Mouse (Mus musculus): ENCODE data around the gene Gm17349. TPM values are rescaled to one million over a fixed set of nuclear protein-coding genes. Genes with fewer than 3 reads are reported as not detected.

Gm17349 gene
- polyA plus RNA-seq, 1 experiment from 2014 or later: not detected

DNA sequence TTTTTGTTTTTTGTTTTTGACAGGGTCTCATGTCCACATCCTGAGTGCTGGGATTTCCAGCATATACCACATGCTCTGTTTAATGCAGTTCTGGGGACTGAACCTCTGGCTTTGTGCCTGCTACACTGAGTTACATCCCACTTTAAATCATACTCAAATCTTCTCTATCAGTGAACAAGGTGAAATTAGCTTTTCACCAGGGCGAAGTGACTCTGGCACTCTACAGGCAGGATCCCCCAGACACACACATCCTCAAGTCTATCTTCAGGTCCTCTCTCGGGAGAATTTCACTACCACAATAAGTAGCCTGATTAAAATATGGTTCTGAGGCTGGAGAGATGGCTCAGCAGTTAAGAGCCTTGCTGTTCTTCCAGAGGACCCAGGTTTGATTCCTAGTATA is 21.3 kb upstream of the Gm17349 start:
- Histone ChIP-seq H3K4me2 (peak overlapping the region; percentile 56), H3K4me1 (peaks cover 35% of the 10 kb centered on the region), H3K9ac (peak overlapping the region; percentile 94), H3K27me3 (no peaks in the 10 kb centered on the region), H3K36me3 (peaks cover 27% of the 10 kb centered on the region), H3K4me3 (peak overlapping the region; percentile 82), H3K27ac (no peak overlapping the region), H3K9me3 (no peaks in the 10 kb centered on the region)
- WGBS: 66% methylated on average over 2 of the region's 2 CpGs
- no peak for ATAC-seq (ENCODE audit: borderline replicate concordance, extremely low read depth, low FRiP score, low TSS enrichment)

DNA sequence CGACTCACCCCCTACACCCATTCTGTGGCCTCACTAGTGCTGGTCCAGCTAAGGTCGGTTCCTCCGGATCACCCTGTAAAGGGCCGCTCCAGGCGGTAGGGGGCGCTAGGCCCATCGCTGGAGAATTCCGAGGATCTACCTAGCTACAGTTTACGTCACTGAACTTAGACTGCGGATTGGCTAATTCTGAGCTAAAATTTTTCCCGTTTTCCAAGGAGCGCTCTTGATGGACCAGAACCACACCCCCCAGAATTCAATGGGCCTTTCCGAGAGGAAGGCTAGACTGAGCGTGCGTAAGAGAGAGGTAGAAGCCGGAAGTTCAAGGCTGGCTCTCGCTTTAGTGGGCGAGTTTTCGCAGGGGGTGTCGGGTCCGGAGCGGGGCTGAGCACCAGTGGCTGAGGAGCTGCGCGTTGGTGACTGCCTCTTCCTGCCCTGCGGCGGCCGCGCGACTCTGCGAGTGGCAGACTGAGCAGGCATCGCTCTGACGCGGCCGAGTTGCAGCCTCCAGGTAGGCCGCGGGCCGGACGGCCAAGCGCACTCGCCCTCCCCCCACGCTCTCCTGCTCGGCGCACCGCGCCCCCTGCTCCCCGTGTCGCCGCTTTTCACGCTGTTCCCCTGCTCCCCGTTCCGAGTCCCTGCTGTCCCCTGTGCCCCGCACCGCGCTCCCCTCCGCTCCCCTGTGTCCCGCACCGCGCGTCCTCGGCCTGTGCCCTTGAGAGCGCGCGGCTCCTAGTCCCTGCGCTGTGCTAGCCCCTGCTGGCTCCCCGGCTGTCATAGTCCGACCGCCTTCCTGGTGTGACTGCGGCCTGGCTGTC is 20.3 kb upstream of the Gm17349 start, which contains the start of gene Cox14:
TSS of gene Cox14 (plus strand) at position 278 of the 815 bp plus-strand sequence.
- WGBS: under 1% methylated on average over 58 of the region's 68 CpGs

DNA sequence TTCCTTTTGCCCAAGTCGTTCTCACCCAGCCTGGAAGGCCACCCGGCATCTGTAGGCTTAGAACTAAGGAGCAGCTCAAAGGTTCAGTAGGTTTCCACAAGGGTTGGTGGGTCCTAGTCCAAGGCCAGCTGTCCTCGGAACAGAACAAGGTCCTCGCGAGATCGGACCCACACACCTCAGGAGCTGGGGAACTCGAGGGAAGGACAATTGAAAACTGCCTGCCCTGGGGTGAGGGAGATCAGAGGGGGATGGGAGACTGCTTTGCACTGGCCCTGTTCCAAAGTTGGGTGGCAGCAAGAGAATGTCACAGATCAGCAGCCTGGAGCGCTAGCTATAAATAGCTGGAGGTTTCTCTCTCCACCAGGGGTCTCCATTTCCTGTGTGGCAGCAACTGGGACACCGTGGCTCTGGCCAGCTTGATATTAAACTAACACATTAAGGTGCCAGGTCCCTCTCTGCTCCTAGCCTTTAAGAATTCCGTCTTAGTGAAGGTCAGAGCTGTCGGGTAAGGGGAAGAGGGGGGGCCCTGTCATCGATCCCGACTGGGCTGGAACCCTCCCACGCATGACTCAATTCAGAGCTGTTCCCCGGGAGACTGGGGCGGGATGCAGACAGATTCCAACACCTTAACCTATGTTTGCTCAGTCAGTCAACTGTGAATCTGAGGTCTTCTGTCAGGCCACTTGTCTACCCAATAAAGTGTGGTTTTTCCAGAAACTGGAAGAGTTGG is 19.2 kb upstream of the Gm17349 start:
- WGBS: 6% methylated on average over 16 of the region's 16 CpGs
- peak; percentile 36; the same call in 1 of the 2 replicates for ATAC-seq (ENCODE audit: borderline replicate concordance, extremely low read depth, low FRiP score, low TSS enrichment)
- Histone ChIP-seq H3K4me1 (peaks cover 35% of the 10 kb centered on the region), H3K4me2 (peak overlapping the region; percentile 56), H3K4me3 (peak overlapping the region; percentile 82), H3K36me3 (peaks cover 21% of the 10 kb centered on the region), H3K9ac (peak overlapping the region; percentile 21), H3K27ac (peak overlapping the region; percentile 89), H3K9me3 (no peaks in the 10 kb centered on the region), H3K27me3 (no peaks in the 10 kb centered on the region)

More for the DNA sequence above, 20.3 kb upstream of the Gm17349 start, which contains the start of gene Cox14:
- Histone ChIP-seq H3K36me3 (peaks cover 27% of the 10 kb centered on the region), H3K9me3 (no peaks in the 10 kb centered on the region), H3K4me1 (peaks cover 35% of the 10 kb centered on the region), H3K4me3 (peak within 1 kb of the TSS; percentile 82), H3K27me3 (no peaks in the 10 kb centered on the region), H3K9ac (peak within 1 kb of the TSS; percentile 94), H3K4me2 (peak within 1 kb of the TSS; percentile 56), H3K27ac (peak within 1 kb of the TSS; percentile 92)
- ATAC-seq (ENCODE audit: borderline replicate concordance, extremely low read depth, low FRiP score, low TSS enrichment): peak; percentile 93

DNA sequence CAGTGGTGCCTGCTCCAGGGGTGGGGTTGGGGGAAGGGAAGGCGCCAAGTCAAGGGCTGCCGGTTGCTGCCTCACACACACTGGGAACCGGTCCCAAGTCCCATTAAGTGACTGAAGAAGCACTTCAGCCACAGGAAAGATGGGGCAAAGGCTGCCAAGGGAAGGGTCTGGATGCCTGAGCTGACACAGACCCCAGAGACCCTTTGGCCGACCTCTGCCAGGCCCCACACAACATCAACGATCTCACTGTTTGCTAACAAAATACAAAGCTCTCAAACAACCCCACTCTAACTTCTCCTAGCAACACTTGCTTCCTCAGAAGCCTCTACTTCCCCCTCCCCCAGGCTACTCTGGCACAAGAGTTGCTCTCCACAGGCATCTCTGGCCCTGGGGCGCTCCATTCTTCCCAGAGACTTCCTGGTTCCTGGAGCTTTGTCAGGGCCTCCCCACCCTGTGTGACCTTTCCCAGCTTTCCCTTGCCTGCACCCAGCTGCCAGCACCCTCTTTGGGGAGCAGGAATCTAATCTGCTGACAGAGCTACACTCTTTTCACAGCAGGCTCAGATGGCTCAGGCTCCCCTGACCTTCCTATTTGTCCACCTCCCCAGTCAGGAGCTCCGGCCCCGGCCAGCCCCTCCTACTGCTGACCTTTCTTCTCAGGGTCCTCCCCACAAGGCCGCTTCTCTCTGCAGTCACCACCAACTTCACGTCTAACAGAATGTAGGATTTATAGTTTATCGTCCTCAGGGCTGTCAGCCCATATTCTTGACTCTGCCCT is 18.4 kb upstream of the Gm17349 start:
- Histone ChIP-seq H3K27ac (peak overlapping the region; percentile 89), H3K36me3 (peaks cover 13% of the 10 kb centered on the region), H3K4me2 (peak overlapping the region; percentile 56), H3K27me3 (no peaks in the 10 kb centered on the region), H3K9ac (peak overlapping the region; percentile 21), H3K4me3 (peak overlapping the region; percentile 82; the same call in 1 of the 2 replicates), H3K9me3 (no peaks in the 10 kb centered on the region), H3K4me1 (peaks cover 35% of the 10 kb centered on the region)
- no peak for ATAC-seq (ENCODE audit: borderline replicate concordance, extremely low read depth, low FRiP score, low TSS enrichment)
- WGBS: 21% methylated on average over 11 of the region's 11 CpGs

DNA sequence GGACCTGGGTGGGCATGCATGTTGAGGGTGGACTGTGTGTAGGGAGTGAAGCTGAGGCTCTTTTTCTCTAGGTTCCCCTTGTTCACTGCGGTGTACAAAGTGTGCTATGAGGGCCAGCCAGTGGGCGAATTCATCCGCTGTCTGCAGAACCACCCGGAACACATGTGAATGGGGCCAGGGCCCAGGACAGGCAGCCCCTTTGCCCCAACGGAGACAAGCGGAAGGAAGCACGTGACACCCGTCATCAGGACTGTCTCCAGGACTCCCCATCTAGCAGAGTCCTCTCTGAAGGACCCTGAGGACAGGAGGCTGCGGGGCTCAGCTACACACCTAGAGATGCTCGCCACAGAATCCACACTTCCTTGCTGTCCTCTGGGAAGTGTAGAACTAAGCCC is 17.8 kb upstream of the Gm17349 start:
- Histone ChIP-seq H3K9me3 (no peaks in the 10 kb centered on the region), H3K4me1 (peaks cover 35% of the 10 kb centered on the region), H3K27ac (peak overlapping the region; percentile 89), H3K9ac (no peak overlapping the region), H3K27me3 (no peaks in the 10 kb centered on the region), H3K4me2 (peak overlapping the region; percentile 56; the same call in 1 of the 2 replicates), H3K4me3 (no peak overlapping the region), H3K36me3 (peaks cover 8% of the 10 kb centered on the region)
- ATAC-seq (ENCODE audit: borderline replicate concordance, extremely low read depth, low FRiP score, low TSS enrichment): no peak
- WGBS: 57% methylated on average over 10 of the region's 10 CpGs

DNA sequence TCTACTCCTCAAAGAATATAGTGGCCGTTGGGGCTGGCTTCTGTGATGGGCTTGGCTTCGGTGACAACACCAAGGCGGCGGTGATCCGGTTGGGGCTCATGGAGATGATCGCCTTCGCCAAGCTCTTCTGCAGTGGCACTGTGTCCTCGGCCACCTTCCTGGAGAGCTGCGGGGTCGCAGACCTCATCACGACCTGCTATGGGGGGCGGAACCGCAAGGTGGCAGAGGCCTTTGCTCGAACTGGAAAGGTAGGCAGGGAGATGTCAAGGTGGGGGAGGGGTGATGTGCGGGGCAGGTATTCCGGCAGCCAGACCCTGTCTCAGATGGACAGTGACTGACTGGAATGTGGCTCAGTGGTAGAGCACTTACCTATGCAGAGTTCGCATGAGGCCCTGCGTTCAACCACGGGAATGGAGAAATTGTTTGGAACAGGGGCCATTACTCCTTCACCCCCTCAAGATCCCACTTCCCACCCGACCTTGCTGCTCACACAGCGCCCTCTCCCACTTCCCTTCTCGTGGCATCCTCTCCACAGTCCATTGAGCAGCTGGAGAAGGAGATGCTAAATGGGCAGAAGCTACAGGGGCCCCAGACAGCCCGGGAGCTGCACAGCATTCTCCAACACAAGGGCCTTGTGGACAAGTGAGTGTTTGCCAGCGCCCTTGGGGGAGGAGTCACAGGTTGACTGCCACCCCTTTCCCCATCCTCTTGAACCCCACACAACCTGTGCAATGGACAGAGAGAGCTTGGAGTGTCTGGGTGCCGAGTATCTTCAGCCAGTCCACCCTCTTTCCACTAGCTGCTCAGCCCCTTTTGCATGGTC is 16.8 kb upstream of the Gm17349 start:
- Histone ChIP-seq H3K4me1 (peaks cover 35% of the 10 kb centered on the region), H3K4me3 (no peak overlapping the region), H3K4me2 (no peak overlapping the region), H3K36me3 (no peaks in the 10 kb centered on the region), H3K9me3 (no peaks in the 10 kb centered on the region), H3K27me3 (no peaks in the 10 kb centered on the region), H3K27ac (no peak overlapping the region), H3K9ac (no peak overlapping the region)
- 67% methylated on average over 25 of the region's 25 CpGs for WGBS
- ATAC-seq (ENCODE audit: borderline replicate concordance, extremely low read depth, low FRiP score, low TSS enrichment): no peak

DNA sequence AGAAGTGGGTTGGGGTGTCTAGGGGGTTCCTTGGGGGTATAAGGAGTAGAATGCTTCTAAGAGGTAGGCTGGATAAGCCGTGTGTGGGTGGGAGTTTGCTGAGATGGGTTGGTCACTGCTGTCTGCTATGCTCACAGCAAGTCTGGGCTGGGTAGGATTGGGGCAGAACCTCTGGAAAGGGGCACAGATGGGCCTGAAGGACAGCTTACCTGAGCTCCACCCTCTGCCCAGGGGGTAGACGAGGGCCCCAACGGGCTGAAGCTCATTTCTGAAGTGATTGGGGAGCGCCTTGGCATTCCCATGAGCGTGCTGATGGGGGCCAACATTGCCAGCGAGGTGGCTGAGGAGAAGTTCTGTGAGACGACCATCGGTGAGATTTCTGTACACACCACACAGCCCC is 14.6 kb upstream of the Gm17349 start:
- H3K27me3 ChIP-seq: no peaks in the 10 kb centered on the region
- 70% methylated on average over 8 of the region's 8 CpGs for WGBS
- H3K9ac ChIP-seq: no peak overlapping the region
- ATAC-seq (ENCODE audit: borderline replicate concordance, extremely low read depth, low FRiP score, low TSS enrichment): no peak
- no peak overlapping the region for H3K27ac ChIP-seq
- no peak overlapping the region for H3K4me2 ChIP-seq
- H3K4me1 ChIP-seq: peaks cover 27% of the 10 kb centered on the region
- no peak overlapping the region for H3K4me3 ChIP-seq
- H3K36me3 ChIP-seq: no peaks in the 10 kb centered on the region
- H3K9me3 ChIP-seq: no peaks in the 10 kb centered on the region

DNA sequence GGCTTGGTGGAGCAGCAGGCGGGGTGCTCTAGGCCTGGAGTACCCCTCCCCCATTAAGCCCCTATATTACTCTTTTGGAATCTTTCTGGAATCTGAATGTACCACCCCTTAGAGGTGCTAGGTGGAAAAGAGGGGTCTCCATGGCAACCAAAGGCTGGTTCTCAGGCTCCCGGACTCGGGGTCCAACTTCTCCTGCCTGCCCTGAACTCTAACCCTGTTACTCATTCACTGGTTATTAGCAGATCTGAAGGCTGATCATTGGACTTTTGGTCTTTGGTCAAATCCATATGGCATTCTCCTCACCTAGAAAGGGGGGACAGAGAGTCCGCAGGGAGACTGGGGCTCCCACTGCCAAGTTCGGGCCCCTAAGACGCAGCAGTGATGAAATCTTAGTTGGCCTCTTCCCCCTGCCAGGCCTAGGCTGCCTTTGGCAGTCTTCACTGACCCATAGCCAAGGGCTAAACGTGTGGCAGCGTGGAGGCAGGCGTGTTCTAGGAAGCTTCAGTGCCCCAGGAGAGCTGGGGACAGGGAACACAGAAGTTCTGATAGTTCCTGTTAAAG is 13.3 kb upstream of the Gm17349 start:
- Histone ChIP-seq H3K4me3 (no peak overlapping the region), H3K27ac (no peak overlapping the region), H3K27me3 (no peaks in the 10 kb centered on the region), H3K4me1 (peaks cover 13% of the 10 kb centered on the region), H3K36me3 (peaks cover 9% of the 10 kb centered on the region), H3K9ac (no peak overlapping the region), H3K4me2 (no peak overlapping the region), H3K9me3 (no peaks in the 10 kb centered on the region)
- ATAC-seq (ENCODE audit: borderline replicate concordance, extremely low read depth, low FRiP score, low TSS enrichment): no peak
- 87% methylated on average over 9 of the region's 9 CpGs for WGBS

DNA sequence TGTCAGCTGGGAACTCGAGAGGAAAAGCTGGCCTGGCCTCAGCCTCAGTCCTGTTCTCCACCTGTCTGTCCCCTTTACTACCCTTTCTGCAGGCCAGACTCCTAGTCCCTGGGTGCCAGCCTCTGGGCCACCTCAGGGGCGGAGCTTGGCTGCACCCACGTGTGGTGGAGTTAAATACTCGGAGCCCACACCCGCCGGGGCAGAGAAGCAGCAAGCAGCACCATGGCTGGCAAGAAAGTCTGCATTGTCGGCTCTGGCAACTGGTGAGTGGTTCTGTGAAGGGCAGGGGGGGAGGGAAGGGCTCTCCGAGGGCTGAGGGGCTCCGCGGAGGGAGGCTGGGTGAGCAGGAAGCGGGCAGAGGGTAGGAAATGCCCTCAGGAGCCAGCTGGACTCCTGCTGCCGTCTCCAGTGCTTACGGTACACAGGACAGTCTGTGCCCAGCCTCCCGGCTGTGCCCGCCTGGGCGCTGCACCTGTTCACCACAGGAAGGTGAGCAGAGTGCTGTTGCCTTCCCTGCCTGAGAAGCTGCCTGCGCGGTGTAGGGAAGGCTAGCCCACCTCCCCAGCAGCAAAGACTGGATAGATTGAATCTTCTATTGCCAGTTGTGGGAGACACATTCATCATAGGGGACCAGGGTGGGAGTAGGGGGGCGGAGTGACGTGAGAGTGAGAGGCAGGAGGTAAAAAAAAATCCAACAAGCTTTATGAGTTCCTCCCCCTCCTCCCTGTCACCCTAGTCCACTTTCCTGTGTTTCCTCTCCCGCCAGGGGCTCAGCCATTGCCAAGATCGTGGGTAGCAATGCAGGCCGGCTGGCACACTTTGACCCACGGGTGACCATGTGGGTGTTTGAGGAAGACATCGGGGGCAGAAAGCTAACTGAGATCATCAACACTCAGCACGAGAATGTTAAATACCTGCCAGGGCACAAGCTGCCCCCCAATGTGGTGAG is 12.4 kb upstream of the Gm17349 start, which contains the start of gene Gpd1:
TSS of gene Gpd1 (plus strand) at position 130 of the 949 bp plus-strand sequence.
- 55% methylated on average over 26 of the region's 26 CpGs for WGBS
- no peak for ATAC-seq (ENCODE audit: borderline replicate concordance, extremely low read depth, low FRiP score, low TSS enrichment)
- Histone ChIP-seq H3K4me1 (0 out of 2 replicates have a peak, but pooled peaks cover 6% of the 10 kb centered on the region), H3K27ac (no peak within 1 kb of the TSS), H3K9me3 (no peaks in the 10 kb centered on the region), H3K4me3 (no peak within 1 kb of the TSS), H3K9ac (no peak within 1 kb of the TSS), H3K4me2 (peak within 1 kb of the TSS; percentile 7; the same call in 1 of the 2 replicates), H3K36me3 (peaks cover 18% of the 10 kb centered on the region), H3K27me3 (no peaks in the 10 kb centered on the region)

DNA sequence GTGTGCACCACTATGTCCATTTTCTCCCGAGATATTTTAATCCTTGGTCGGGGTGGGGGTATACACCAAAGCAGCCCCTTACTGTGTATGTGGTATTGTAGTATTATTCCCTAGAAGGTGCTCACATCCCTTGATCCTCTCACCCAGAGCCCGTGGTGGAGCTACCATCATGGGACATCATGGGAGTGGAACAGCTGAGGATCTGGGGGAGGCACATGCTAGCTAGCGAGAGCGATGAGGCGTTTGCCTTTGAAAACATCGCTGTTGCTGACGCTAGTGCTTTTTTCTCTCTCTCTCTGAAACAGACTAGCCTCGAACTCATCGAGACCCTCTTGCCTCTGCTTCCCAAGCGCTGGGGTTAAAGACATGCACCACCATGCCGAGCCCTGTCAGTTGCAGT is 11.5 kb upstream of the Gm17349 start:
- H3K4me2 ChIP-seq: no peak overlapping the region
- no peak overlapping the region for H3K4me3 ChIP-seq
- no peak for ATAC-seq (ENCODE audit: borderline replicate concordance, extremely low read depth, low FRiP score, low TSS enrichment)
- no peaks in the 10 kb centered on the region for H3K9me3 ChIP-seq
- no peaks in the 10 kb centered on the region for H3K27me3 ChIP-seq
- 83% methylated on average over 12 of the region's 12 CpGs for WGBS
- no peak overlapping the region for H3K27ac ChIP-seq
- H3K36me3 ChIP-seq: peaks cover 27% of the 10 kb centered on the region
- H3K9ac ChIP-seq: no peak overlapping the region
- H3K4me1 ChIP-seq: 0 out of 2 replicates have a peak, but pooled peaks cover 2% of the 10 kb centered on the region
